Mouse (Mus musculus) heart, embryonic 16.5 days (tissue): ENCODE measurements around the gene Otud7b. TPM values are rescaled to one million over a fixed set of nuclear protein-coding genes. Genes with fewer than 3 reads are reported as not detected.
"Not testable (repeated sequence)": the region's sequence is repeated elsewhere in the genome, so short reads cannot be mapped to it uniquely, and the experiment has no call there.

ENCODE experiments used
- ATAC-seq: fragments of 200-750 bp; cut with Nextera tagmentation; replicated peaks from 2 replicates; pipeline ENCODE4 v1.8.0; 2017; ENCODE audit warnings: moderate number of reproducible peaks; ENCODE audit not compliant: insufficient read depth, low FRiP score; ENCODE audit errors: extremely low read depth
- H3K27ac ChIP-seq: fragments of 300-500 bp; sonication (generic); 2 replicates; pipeline ENCODE4 v1.5.1; 2014; ENCODE audit warnings: mild to moderate bottlenecking, low read length, control low read depth, moderate library complexity
- H3K27me3 ChIP-seq: fragments of 300-500 bp; sonication (generic); 2 replicates; pipeline ENCODE4 v1.6.1; 2014; ENCODE audit warnings: low read length, mixed read lengths; ENCODE audit not compliant: control insufficient read depth, insufficient read depth
- H3K36me3 ChIP-seq: fragments of 300-500 bp; sonication (generic); 2 replicates; pipeline ENCODE4 v1.6.1; 2014; ENCODE audit not compliant: control insufficient read depth, insufficient read depth
- H3K4me1 ChIP-seq: fragments of 300-500 bp; sonication (generic); 2 replicates; pipeline ENCODE4 v1.6.1; 2014; ENCODE audit warnings: low read length, mixed read lengths; ENCODE audit not compliant: control insufficient read depth, insufficient read depth
- H3K4me2 ChIP-seq: fragments of 300-500 bp; sonication (generic); 2 replicates; pipeline ENCODE4 v1.6.1; 2014; ENCODE audit warnings: low read depth, mild to moderate bottlenecking, control low read depth, low read length
- H3K4me3 ChIP-seq: fragments of 300-500 bp; sonication (generic); 2 replicates; pipeline ENCODE4 v1.5.1; 2014; ENCODE audit warnings: mild to moderate bottlenecking, control low read depth, low read length
- H3K9ac ChIP-seq: fragments of 300-500 bp; sonication (generic); 2 replicates; pipeline ENCODE4 v1.6.1; 2014; ENCODE audit warnings: low read length, control low read depth
- H3K9me3 ChIP-seq: fragments of 300-500 bp; sonication (generic); replicated peaks from 2 replicates; pipeline ENCODE4 v1.6.1; 2016; ENCODE audit warnings: low read length; ENCODE audit not compliant: control insufficient read depth
- WGBS: fragments of 180-500 bp; shearing (Covaris S2); extraction: QIAGEN DNeasy Blood & Tissue Kit; methylation state at CpG from one replicate; pipeline ENCODE4 v1.1.7; 2014; 5-methylcytosine and 5-hydroxymethylcytosine counted together
- polyA plus RNA-seq: library from polyadenylated mRNA; unstranded; fragments of >200 nt; fragmentation: Nextera tagmentation; extraction: Ambion mirVana; gene quantifications from 2 replicates; pipeline ENCODE4 v1.2.1, GENCODE M21; 2015

The Otud7b gene
- polyA plus RNA-seq, 1 experiment from 2014 or later, result 18.6 TPM

DNA sequence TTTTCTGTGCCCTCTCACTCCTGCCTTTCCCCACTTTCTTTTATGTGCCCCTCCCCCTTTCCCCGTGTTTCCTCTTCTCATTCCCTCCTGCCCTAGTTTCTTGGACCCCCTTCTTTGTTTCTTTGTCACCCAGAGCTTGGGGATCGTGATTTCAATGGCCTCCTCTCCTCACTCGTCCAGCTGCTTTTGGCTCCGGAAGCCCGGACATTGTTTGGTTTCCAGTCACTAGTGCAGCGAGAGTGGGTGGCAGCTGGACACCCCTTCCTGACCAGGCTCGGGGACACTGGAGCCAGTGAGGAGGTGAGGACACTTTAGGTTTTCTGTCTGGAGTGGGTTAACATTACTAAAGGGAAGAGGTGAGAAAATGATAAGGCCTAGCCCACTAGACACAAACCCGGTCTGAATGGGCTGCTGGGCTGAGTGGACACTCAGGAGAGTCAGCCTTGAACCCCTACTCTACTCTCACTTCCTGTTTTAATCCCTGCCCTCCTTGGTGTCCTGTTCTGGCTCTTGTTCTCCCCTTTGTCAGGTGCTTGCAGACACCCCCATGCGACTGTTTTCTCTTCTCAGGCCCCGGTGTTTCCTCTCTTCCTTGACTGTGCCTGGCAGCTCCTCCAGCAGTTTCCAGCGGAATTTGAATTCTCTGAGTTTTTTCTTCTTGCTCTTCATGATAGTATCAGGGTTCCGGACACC lies 64.3 kb downstream of the Otud7b start:
- Histone ChIP-seq H3K9me3 (no peaks in the 10 kb centered on the region), H3K4me2 (0 out of 2 replicates have a peak overlapping the region, but pooled peaks have one; percentile 10), H3K9ac (no peak overlapping the region), H3K36me3 (no peaks in the 10 kb centered on the region), H3K27me3 (no peaks in the 10 kb centered on the region), H3K4me1 (peaks cover 15% of the 10 kb centered on the region), H3K27ac (peak overlapping the region; percentile 38; the same call in 1 of the 2 replicates), H3K4me3 (no peak overlapping the region)
- ATAC-seq, result no peak
- WGBS, result 58% methylated on average over 12 of the region's 12 CpGs

GRCm38 (mm10) chr3:96170276-96170675 lies 65.9 kb downstream of the Otud7b start:
- peaks cover 13% of the 10 kb centered on the region for H3K36me3 ChIP-seq
- H3K4me2 ChIP-seq, result no peak overlapping the region
- no peak overlapping the region for H3K4me3 ChIP-seq
- no peak overlapping the region for H3K27ac ChIP-seq
- no peak for ATAC-seq
- no peaks in the 10 kb centered on the region for H3K9me3 ChIP-seq
- H3K9ac ChIP-seq, result no peak overlapping the region
- no peaks in the 10 kb centered on the region for H3K27me3 ChIP-seq
- 80% methylated on average over 4 of the region's 4 CpGs for WGBS
- H3K4me1 ChIP-seq, result peaks cover 20% of the 10 kb centered on the region

DNA sequence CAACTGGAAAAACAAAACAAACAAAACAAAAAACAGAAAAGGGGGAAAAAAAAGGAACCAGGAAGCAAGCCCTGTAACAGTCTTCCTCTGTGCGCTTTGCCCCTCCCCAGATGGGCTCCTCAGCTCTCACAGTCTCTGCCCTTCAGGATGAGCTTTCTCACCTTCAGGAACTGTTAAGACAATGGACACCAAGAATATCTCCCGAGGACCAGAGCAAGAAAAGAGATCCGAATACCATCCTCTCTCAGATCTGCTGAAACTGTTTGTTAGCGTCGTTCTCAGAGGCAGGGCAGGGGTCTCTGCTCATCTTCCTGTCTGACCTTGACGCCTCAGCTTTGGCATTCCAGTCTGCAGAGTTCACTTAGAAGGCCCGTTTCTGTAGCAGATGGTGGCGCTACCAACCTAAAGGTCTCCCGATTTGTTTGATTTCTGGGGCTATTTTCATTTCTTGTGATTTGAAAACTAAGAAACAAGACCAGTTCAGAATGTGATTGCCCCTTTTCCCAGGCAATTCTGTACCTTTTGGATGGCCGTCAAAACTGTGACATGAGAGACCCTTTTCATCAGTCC lies 66.7 kb downstream of the Otud7b start:
- Histone ChIP-seq H3K4me2 (peak overlapping the region; percentile 74), H3K36me3 (peaks cover 18% of the 10 kb centered on the region), H3K9me3 (no peaks in the 10 kb centered on the region), H3K27me3 (no peaks in the 10 kb centered on the region), H3K9ac (peak overlapping the region; percentile 84), H3K4me1 (peaks cover 20% of the 10 kb centered on the region), H3K4me3 (peak overlapping the region; percentile 77), H3K27ac (peak overlapping the region; percentile 97)
- no peak for ATAC-seq
- WGBS, result 46% methylated on average over 10 of the region's 10 CpGs

DNA sequence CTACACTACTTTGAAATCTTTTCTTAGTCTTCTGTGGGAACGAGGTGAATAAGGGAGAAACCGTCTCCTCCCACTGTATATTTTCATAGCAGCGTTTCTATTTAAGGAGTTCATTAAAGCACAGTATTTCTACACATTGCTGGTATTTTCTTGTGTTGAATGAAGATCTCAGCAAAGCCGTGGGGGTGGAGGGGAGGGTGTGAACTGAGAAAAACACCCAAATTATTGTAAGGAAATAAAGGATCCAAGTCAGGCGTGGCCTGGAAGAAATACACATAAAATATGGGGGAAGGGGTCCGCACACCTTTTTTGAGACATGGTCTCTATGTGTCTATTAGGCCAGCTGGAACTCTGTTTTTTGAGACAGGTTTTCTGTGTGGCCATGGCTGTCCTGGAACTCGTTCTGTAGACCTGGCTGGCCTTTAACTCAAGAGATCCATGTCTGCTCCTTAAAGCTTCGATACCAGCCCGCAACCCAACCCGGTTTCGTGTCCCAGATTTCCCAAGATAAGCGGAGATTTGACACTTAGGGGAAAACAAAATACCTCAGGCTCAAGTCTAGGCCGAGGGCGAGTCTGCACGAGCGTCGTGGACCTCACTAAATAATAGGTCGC lies 67.4 kb downstream of the Otud7b start:
- Histone ChIP-seq H3K36me3 (peaks cover 24% of the 10 kb centered on the region), H3K9ac (peak overlapping the region; percentile 84), H3K4me1 (peaks cover 20% of the 10 kb centered on the region), H3K4me2 (peak overlapping the region; percentile 74), H3K9me3 (no peaks in the 10 kb centered on the region), H3K4me3 (peak overlapping the region; percentile 77), H3K27me3 (no peaks in the 10 kb centered on the region), H3K27ac (peak overlapping the region; percentile 97)
- no peak for ATAC-seq
- 15% methylated on average over 18 of the region's 18 CpGs for WGBS

DNA sequence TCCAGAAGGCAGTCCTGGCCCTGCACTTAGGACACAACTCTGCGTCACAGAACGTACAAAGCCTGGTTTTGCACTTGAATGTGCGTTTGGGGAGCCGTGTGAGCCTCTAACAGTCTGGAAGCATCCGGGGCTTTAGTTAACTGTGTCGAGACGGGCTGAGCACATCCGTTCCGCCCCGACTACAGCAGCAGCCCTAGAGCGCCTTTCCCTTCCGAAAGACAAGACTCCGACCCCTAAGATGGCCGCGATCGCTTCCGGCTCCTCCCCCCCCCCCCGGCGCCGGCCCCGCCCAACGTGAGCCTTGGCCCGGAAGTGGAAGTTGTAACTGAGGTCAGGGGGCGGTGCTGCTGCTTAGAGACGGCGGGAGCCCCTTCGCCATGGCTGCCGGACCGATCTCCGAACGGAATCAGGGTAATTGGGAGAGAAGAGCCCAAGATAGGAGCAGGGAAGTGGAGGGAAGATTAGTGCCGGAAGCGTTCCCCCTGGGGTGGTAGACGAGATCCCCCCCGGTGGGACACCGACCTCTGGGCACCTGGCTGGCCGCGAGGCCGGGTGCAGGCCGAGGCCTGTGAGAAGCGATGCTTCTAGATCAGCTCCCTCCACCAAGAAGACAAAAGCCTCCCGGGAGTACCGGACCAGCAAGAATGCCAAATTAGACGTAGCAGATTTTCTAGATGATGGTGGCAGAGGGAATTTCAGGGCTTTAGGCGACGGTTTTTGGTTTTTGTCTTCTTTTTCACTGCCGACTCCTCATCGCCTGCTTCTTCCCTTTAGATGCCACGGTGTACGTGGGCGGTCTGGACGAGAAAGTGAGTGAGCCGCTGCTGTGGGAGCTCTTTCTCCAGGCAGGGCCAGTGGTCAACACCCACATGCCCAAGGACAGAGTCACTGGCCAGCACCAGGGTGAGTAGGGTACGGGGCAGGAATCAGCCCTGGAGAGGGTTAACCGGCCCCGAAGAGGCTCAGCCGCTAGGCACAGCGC lies 68.2 kb downstream of the Otud7b start, which contains the start of gene Sf3b4:
Gene Sf3b4, plus strand, starts transcription at position 136 of the 982 bp plus-strand sequence.
- peak within 1 kb of the TSS; percentile 77 for H3K4me3 ChIP-seq
- H3K9me3 ChIP-seq, result no peaks in the 10 kb centered on the region
- H3K9ac ChIP-seq, result peak within 1 kb of the TSS; percentile 84
- peak; percentile 87 for ATAC-seq
- H3K4me2 ChIP-seq, result peak within 1 kb of the TSS; percentile 89
- H3K27me3 ChIP-seq, result no peaks in the 10 kb centered on the region
- peaks cover 20% of the 10 kb centered on the region for H3K4me1 ChIP-seq
- H3K27ac ChIP-seq, result peak within 1 kb of the TSS; percentile 97
- peaks cover 26% of the 10 kb centered on the region for H3K36me3 ChIP-seq
- under 1% methylated on average over 58 of the region's 58 CpGs for WGBS

DNA sequence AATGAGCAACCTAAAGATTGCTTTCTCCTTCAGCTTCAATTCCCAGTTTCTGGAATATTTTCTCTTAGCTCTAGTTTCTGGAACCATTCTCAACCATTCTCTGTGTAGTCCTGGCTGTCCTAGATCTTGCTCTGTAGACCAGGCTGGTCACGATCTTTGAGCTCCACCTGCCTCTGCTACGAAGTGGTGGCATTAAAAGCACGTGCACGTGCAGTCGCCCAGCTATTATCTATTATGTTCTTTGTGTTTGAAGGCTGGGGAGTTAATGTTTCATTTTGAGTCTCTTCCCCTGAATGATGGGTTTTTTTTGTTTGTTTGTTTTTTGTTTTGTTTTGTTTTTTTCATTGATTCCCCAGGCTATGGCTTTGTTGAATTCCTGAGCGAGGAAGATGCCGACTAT lies 68.9 kb downstream of the Otud7b start:
- peak overlapping the region; percentile 77 for H3K4me3 ChIP-seq
- peak overlapping the region; percentile 84 for H3K9ac ChIP-seq
- 39% methylated on average over 7 of the region's 7 CpGs for WGBS
- H3K9me3 ChIP-seq, result no peaks in the 10 kb centered on the region
- H3K36me3 ChIP-seq, result peaks cover 32% of the 10 kb centered on the region
- no peak overlapping the region for H3K27ac ChIP-seq
- no peaks in the 10 kb centered on the region for H3K27me3 ChIP-seq
- H3K4me1 ChIP-seq, result peaks cover 20% of the 10 kb centered on the region
- ATAC-seq, result no peak
- H3K4me2 ChIP-seq, result peak overlapping the region; percentile 89

DNA sequence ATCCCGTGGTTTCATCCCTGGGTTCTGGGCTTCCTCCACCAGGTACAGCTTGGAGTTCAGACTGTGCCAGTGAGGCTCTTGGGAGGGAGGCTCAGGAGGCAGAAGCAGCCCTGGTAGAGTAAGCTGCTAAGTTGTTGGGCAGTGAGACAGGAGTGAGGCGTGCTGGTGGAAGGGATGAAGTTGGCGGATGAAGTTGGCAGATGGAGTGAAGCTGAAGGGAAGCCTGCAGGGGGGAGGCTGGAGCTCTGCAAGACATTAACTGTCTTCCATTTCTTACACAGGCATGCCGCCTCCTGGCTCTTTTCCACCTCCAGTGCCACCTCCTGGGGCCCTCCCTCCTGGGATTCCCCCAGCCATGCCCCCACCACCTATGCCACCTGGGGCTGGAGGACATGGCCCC lies 69.7 kb downstream of the Otud7b start:
- not testable (repeated sequence) for H3K27me3 ChIP-seq, ATAC-seq, H3K27ac ChIP-seq, H3K4me2 ChIP-seq, H3K9ac ChIP-seq, H3K9me3 ChIP-seq, H3K4me3 ChIP-seq
- H3K36me3 ChIP-seq, result peaks cover 38% of the 10 kb centered on the region
- peaks cover 20% of the 10 kb centered on the region for H3K4me1 ChIP-seq
- WGBS, result 75% methylated on average over 4 of the region's 4 CpGs

DNA sequence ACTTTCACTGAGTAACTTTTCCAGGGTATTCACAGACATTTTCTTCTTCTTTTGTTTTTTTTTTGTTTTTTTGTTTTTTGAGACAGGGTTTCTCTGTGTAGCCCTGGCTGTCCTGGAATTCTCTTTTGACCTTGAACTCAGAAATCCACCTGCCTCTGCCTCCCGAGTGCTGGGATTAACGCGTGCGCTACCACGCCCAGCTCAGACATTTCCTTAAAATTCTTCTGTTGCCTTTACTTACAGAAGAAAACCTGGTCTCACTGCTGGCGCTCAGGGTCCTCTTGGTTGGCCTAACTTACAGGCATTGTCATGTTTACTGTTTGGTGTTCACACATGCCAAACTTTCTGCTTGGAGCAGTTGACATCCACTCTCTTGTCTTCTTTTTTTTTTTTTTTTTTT lies 70.9 kb downstream of the Otud7b start:
- no peak for ATAC-seq
- Histone ChIP-seq H3K36me3 (peaks cover 39% of the 10 kb centered on the region), H3K4me2 (no peak overlapping the region)

More for the DNA sequence above, 70.9 kb downstream of the Otud7b start:
- Histone ChIP-seq H3K9me3 (no peaks in the 10 kb centered on the region), H3K27ac (no peak overlapping the region), H3K9ac (no peak overlapping the region), H3K4me1 (peaks cover 21% of the 10 kb centered on the region), H3K27me3 (no peaks in the 10 kb centered on the region), H3K4me3 (no peak overlapping the region)
- WGBS, result 90% methylated on average over 6 of the region's 6 CpGs
